In the genomic region with DNA sequence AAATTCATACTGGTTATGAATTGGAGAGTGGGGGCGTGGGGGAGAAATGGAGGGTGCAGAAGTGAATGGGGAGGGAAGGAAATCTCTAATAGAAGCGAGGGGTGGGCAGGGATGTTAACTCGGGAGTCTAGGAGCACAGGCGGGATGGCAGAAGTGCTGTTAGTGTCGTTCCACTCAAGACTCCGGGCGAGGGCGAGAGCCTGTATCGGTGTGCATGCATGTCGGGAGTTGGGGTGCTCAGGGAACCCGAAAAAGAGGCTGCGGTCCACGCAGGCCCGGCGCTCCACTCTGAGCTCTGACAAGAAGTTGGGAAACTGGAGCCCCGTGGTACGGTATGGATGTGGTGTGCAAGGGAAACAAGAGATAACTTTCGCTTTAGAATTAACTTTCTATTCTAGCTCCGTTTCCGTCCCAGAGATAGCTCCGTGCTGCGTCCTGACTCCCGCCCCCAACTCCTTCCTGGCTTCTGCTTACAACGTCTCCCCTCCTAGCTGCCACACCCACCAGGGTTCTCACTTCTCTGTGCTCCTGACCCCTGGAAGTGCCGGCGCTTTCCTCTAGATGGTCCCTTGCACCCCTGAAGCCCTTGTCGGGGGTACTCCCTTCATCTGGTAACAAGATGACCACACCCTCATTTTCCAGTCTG, we compare ENCODE assay signal across 8 mouse cellular contexts. TPM values are rescaled to one million over a fixed set of nuclear protein-coding genes. Genes with fewer than 3 reads are reported as not detected.
DNase-seq lines count a peak whose midpoint lies in the region; ATAC-seq and TF ChIP-seq lines count a peak whose summit lies in the region.

No protein-coding gene starts in this region.

- H3K36me3 ChIP-seq in embryonic facial prominence, embryonic 10.5 days (replicated peaks), result no peaks in the 10 kb centered on the region
- no peaks in the 10 kb centered on the region for H3K36me3 ChIP-seq in myocyte (ENCODE audit: control insufficient read depth, insufficient read depth)

- TF ChIP-seq CTCF in lung, adult 2 months (IDR thresholded peaks at IDR 0.05; ENCODE audit: insufficient read depth, low read length), result no peak

- no peak for TF ChIP-seq POLR2A in lung, adult 2 months (IDR thresholded peaks at IDR 0.05; ENCODE audit: borderline replicate concordance, extremely low read depth, low read depth, low read length)
- no peak for TF ChIP-seq POLR2A in myocyte (IDR thresholded peaks at IDR 0.05; ENCODE audit: insufficient read length, low read depth)

- no peaks in the 10 kb centered on the region for H3K79me2 ChIP-seq in myocyte (ENCODE audit: control insufficient read depth, insufficient read depth)

- peak; percentile 74 for ATAC-seq in inflammation-experienced regulatory T-cells, adult 6 months

- H3K4me1 ChIP-seq in lung, adult 2 months (ENCODE audit: control insufficient read depth, insufficient read depth, low read length), result peaks cover 6% of the 10 kb centered on the region; the same call in 1 of the 2 replicates
- peaks cover 47% of the 10 kb centered on the region for H3K4me1 ChIP-seq in embryonic facial prominence, embryonic 10.5 days

- no peak overlapping the region for H3ac ChIP-seq in myocyte (ENCODE audit: control insufficient read depth, insufficient read length)

- no peak for DNase-seq in lung, adult 2 months
- DNase-seq in lung, postnatal 25 days (ENCODE audit: low spot score), result no peak
- DNase-seq in embryonic facial prominence, embryonic 10.5 days (ENCODE audit: low spot score), result peak; percentile 36
- no peak for DNase-seq in cerebellum, adult 9-11 months
- DNase-seq in frontal cortex, postnatal 10 days (ENCODE audit: low spot score in 2 of 2), result no peak
- no peak for DNase-seq in B cell, adult 2 months

- peaks cover 84% of the 10 kb centered on the region for H3K27me3 ChIP-seq in embryonic facial prominence, embryonic 10.5 days (replicated peaks; ENCODE audit: low read depth, poor library complexity, severe bottlenecking)
- peaks cover 68% of the 10 kb centered on the region for H3K27me3 ChIP-seq in myocyte (ENCODE audit: control insufficient read depth, insufficient read depth, insufficient read length)

- peak overlapping the region; percentile 51 for H3K4me3 ChIP-seq in lung, adult 2 months (replicated peaks; ENCODE audit: extremely low read depth, low read depth, low read length)
- peak overlapping the region; percentile 61 for H3K4me3 ChIP-seq in embryonic facial prominence, embryonic 10.5 days
- H3K4me3 ChIP-seq in myocyte, result no peak overlapping the region

- H3K4me2 ChIP-seq in myocyte (ENCODE audit: low read depth), result peak overlapping the region; percentile 83

- under 1% methylated on average over 27 of the region's 27 CpGs for WGBS in lung, adult 2 months
- under 1% methylated on average over 27 of the region's 27 CpGs for WGBS in embryonic facial prominence, embryonic 10.5 days

- H3K27ac ChIP-seq in embryonic facial prominence, embryonic 10.5 days (replicated peaks), result no peak overlapping the region

- H3K9me3 ChIP-seq in embryonic facial prominence, embryonic 10.5 days, result peaks cover 8% of the 10 kb centered on the region

TF ChIP-seq in myocyte, 11 proteins besides CTCF, POLR2A, EP300 and RAD21:
- TF ChIP-seq SRF (IDR thresholded peaks at IDR 0.05; ENCODE audit: control insufficient read depth, insufficient read length, low read depth) (no peak), TCF3 (IDR thresholded peaks at IDR 0.05; ENCODE audit: insufficient read length, low read depth) (no peak)

RNA-seq across cellular contexts. Expression of a gene that starts 7.8 kb away (rescaled TPM):
- 0.50 TPM in 1 of 2 replicates, not detected in the other for polyA plus RNA-seq in lung, adult 2 months (2012; rRNA removed)
- polyA plus RNA-seq in embryonic facial prominence, embryonic 10.5 days (2016; fragmentation: Nextera tagmentation; extraction: Ambion mirVana), result 0.15 and 0.32 TPM in 2 replicates
- under 1 TPM in 1 of 3 experiments, not detected in 2; 0.54 TPM for polyA plus RNA-seq in inflammation-experienced regulatory T-cells, adult 6 months (2017; shearing (Covaris generic))
- polyA plus RNA-seq in myocyte (2012; fragmentation: generic; extraction: Trizol), result 0.02 TPM

RNA-seq across cellular contexts. Expression of a gene that starts 16.9 kb away (rescaled TPM):
- polyA plus RNA-seq in lung, adult 2 months (2012; rRNA removed), result 72.7 and 79.1 TPM in 2 replicates
- 35.0 and 36.6 TPM in 2 replicates for polyA plus RNA-seq in embryonic facial prominence, embryonic 10.5 days (2016; fragmentation: Nextera tagmentation; extraction: Ambion mirVana)
- 1 to 10 TPM; 3.2 to 3.5 (median 3.3) TPM for polyA plus RNA-seq in inflammation-experienced regulatory T-cells, adult 6 months (2017; shearing (Covaris generic))
- 65.5 TPM for polyA plus RNA-seq in myocyte (2012; fragmentation: generic; extraction: Trizol)
